Mouse (Mus musculus) myocyte (in vitro differentiated cells): Measurements from ENCODE around the gene Kmt2c. TPM values are rescaled to one million over a fixed set of nuclear protein-coding genes. Genes with fewer than 3 reads are reported as not detected.

Experiments used
- H3K27me3 ChIP-seq: one replicate; pipeline ENCODE4 v1.6.1; 2011; ENCODE audit not compliant: control insufficient read depth, insufficient read depth, insufficient read length
- H3K36me3 ChIP-seq: one replicate; pipeline ENCODE4 v1.6.1; 2011; ENCODE audit not compliant: control insufficient read depth, insufficient read depth
- H3K4me2 ChIP-seq: one replicate; pipeline ENCODE4 v1.6.1; 2011; ENCODE audit warnings: low read depth, control low read depth
- H3K4me3 ChIP-seq: one replicate; pipeline ENCODE4 v1.5.1; 2011; ENCODE audit warnings: mild to moderate bottlenecking, control low read depth, moderate library complexity
- H3K79me2 ChIP-seq: one replicate; pipeline ENCODE4 v1.6.1; 2011; ENCODE audit not compliant: control insufficient read depth, insufficient read depth
- H3ac ChIP-seq: one replicate; pipeline ENCODE4 v1.6.1; 2011; ENCODE audit not compliant: control insufficient read depth, insufficient read length
- CEBPB ChIP-seq: IDR thresholded peaks from 2 replicates; pipeline ENCODE4 v1.6.1; 2011; ENCODE audit warnings: mild to moderate bottlenecking, moderate library complexity; ENCODE audit not compliant: poor library complexity, insufficient read depth, severe bottlenecking
- E2F4 ChIP-seq: IDR thresholded peaks from one replicate; pipeline ENCODE4 v1.6.1; 2011; ENCODE audit warnings: mild to moderate bottlenecking, control low read depth, moderate library complexity; ENCODE audit not compliant: insufficient read depth
- MAX ChIP-seq: IDR thresholded peaks from one replicate; pipeline ENCODE4 v1.6.1; 2011; ENCODE audit warnings: low read depth, mild to moderate bottlenecking, control low read depth
- MYOD1 ChIP-seq, 3 experiments: IDR thresholded peaks; one replicate each; pipeline ENCODE4 v1.6.1; 2011; ENCODE audit warnings: control low read depth in 2 of 3, low read depth in 2 of 3, mild to moderate bottlenecking in 2 of 3, moderate library complexity in 1 of 3; ENCODE audit not compliant: insufficient read length in 2 of 3, control insufficient read depth in 1 of 3
- MYOG ChIP-seq, 3 experiments: IDR thresholded peaks; one replicate each; pipeline ENCODE4 v1.6.1; 2011; ENCODE audit warnings: control low read depth in 2 of 3, low read depth in 2 of 3, mild to moderate bottlenecking in 2 of 3; ENCODE audit not compliant: insufficient read length in 2 of 3, control insufficient read depth in 1 of 3, insufficient read depth in 1 of 3
- POLR2A ChIP-seq: IDR thresholded peaks from one replicate; pipeline ENCODE4 v1.6.1; 2011; ENCODE audit warnings: low read depth, mild to moderate bottlenecking, control low read depth, moderate library complexity; ENCODE audit not compliant: insufficient read length
- POLR2AphosphoS2 ChIP-seq: IDR thresholded peaks from one replicate; pipeline ENCODE4 v1.6.1; 2011; ENCODE audit warnings: low read depth, control low read depth; ENCODE audit not compliant: insufficient read length
- REST ChIP-seq: IDR thresholded peaks from one replicate; pipeline ENCODE4 v1.6.1; 2011; ENCODE audit warnings: mild to moderate bottlenecking, control low read depth, moderate library complexity; ENCODE audit not compliant: insufficient read depth, insufficient read length
- SRF ChIP-seq: IDR thresholded peaks from one replicate; pipeline ENCODE4 v1.6.1; 2011; ENCODE audit warnings: low read depth; ENCODE audit not compliant: control insufficient read depth, insufficient read length
- TCF12 ChIP-seq: IDR thresholded peaks from one replicate; pipeline ENCODE4 v1.6.1; 2011; ENCODE audit warnings: mild to moderate bottlenecking, control low read depth; ENCODE audit not compliant: poor library complexity, insufficient read depth, severe bottlenecking
- TCF3 ChIP-seq: IDR thresholded peaks from one replicate; pipeline ENCODE4 v1.6.1; 2011; ENCODE audit warnings: low read depth, control low read depth; ENCODE audit not compliant: insufficient read length
- USF1 ChIP-seq: IDR thresholded peaks from one replicate; pipeline ENCODE4 v1.6.1; 2011; ENCODE audit warnings: low read depth, mild to moderate bottlenecking, control low read depth, moderate library complexity
- polyA plus RNA-seq: library from polyadenylated mRNA; unstranded; fragments of >200 nt; fragmentation: generic; extraction: Trizol; gene quantifications from one replicate; pipeline ENCODE4 v1.2.1, GENCODE M21; 2012; ENCODE audit warnings: missing spikeins

Gene Kmt2c
- polyA plus RNA-seq, 1 experiment, result 4.1 TPM

GRCm38 (mm10) chr5:25275629-25276028 lies 223.0 kb downstream of the Kmt2c start:
- Histone ChIP-seq H3K27me3 (no peaks in the 10 kb centered on the region), H3K79me2 (no peaks in the 10 kb centered on the region), H3K36me3 (peaks cover 20% of the 10 kb centered on the region), H3ac (no peak overlapping the region), H3K4me2 (no peak overlapping the region), H3K4me3 (no peak overlapping the region)
- TF ChIP-seq MYOG (IDR thresholded peaks at IDR 0.05; ENCODE audit: control insufficient read depth in 1 of 3, insufficient read depth in 1 of 3, insufficient read length in 2 of 3, low read depth in 2 of 3) (no peak), REST (no peak), TCF3 (no peak), MYOD1 (IDR thresholded peaks at IDR 0.05; ENCODE audit: control insufficient read depth in 1 of 3, insufficient read length in 2 of 3, low read depth in 2 of 3) (no peak), USF1 (no peak), POLR2A (no peak)

GRCm38 (mm10) chr5:25268258-25268888 lies 230.2 kb downstream of the Kmt2c start:
- no peak for TF ChIP-seq TCF3
- TF ChIP-seq MYOD1 (IDR thresholded peaks at IDR 0.05; ENCODE audit: control insufficient read depth in 1 of 3, insufficient read length in 2 of 3, low read depth in 2 of 3), result no peak
- TF ChIP-seq POLR2AphosphoS2, result no peak
- no peak for TF ChIP-seq REST
- TF ChIP-seq SRF, result no peak
- no peak for TF ChIP-seq USF1
- TF ChIP-seq TCF12, result no peak
- TF ChIP-seq MYOG (IDR thresholded peaks at IDR 0.05; ENCODE audit: control insufficient read depth in 1 of 3, insufficient read depth in 1 of 3, insufficient read length in 2 of 3, low read depth in 2 of 3), result no peak
- no peak for TF ChIP-seq MAX
- TF ChIP-seq POLR2A, result no peak
- TF ChIP-seq CEBPB, result no peak
- TF ChIP-seq E2F4, result no peak
- Histone ChIP-seq H3K27me3 (no peaks in the 10 kb centered on the region), H3K36me3 (peaks cover 7% of the 10 kb centered on the region), H3K4me3 (no peak overlapping the region), H3ac (no peak overlapping the region), H3K4me2 (no peak overlapping the region), H3K79me2 (no peaks in the 10 kb centered on the region)

GRCm38 (mm10) chr5:25262266-25262665 lies 236.3 kb downstream of the Kmt2c start:
- Histone ChIP-seq H3K4me3 (no peak overlapping the region), H3K36me3 (peaks cover 12% of the 10 kb centered on the region), H3K79me2 (no peaks in the 10 kb centered on the region), H3ac (no peak overlapping the region), H3K27me3 (no peaks in the 10 kb centered on the region), H3K4me2 (no peak overlapping the region)
- TF ChIP-seq TCF3, result no peak
- no peak for TF ChIP-seq POLR2A
- no peak for TF ChIP-seq USF1
- TF ChIP-seq POLR2AphosphoS2, result no peak
- no peak for TF ChIP-seq CEBPB
- TF ChIP-seq MAX, result no peak
- no peak for TF ChIP-seq E2F4
- no peak for TF ChIP-seq MYOD1 (IDR thresholded peaks at IDR 0.05; ENCODE audit: control insufficient read depth in 1 of 3, insufficient read length in 2 of 3, low read depth in 2 of 3)
- TF ChIP-seq SRF, result no peak
- no peak for TF ChIP-seq MYOG (IDR thresholded peaks at IDR 0.05; ENCODE audit: control insufficient read depth in 1 of 3, insufficient read depth in 1 of 3, insufficient read length in 2 of 3, low read depth in 2 of 3)
- no peak for TF ChIP-seq TCF12
- TF ChIP-seq REST, result no peak

GRCm38 (mm10) chr5:25261452-25261851 lies 237.1 kb downstream of the Kmt2c start:
- no peak overlapping the region for H3K4me3 ChIP-seq
- no peak overlapping the region for H3ac ChIP-seq
- no peak overlapping the region for H3K4me2 ChIP-seq
- H3K27me3 ChIP-seq, result no peaks in the 10 kb centered on the region
- no peaks in the 10 kb centered on the region for H3K79me2 ChIP-seq
- peaks cover 12% of the 10 kb centered on the region for H3K36me3 ChIP-seq
- no peak for TF ChIP-seq TCF3
- no peak for TF ChIP-seq TCF12
- TF ChIP-seq MYOG (IDR thresholded peaks at IDR 0.05; ENCODE audit: control insufficient read depth in 1 of 3, insufficient read depth in 1 of 3, insufficient read length in 2 of 3, low read depth in 2 of 3), result no peak
- TF ChIP-seq POLR2AphosphoS2, result no peak
- no peak for TF ChIP-seq CEBPB
- TF ChIP-seq USF1, result no peak
- TF ChIP-seq MAX, result no peak
- TF ChIP-seq MYOD1 (IDR thresholded peaks at IDR 0.05; ENCODE audit: control insufficient read depth in 1 of 3, insufficient read length in 2 of 3, low read depth in 2 of 3), result no peak
- no peak for TF ChIP-seq POLR2A
- no peak for TF ChIP-seq REST
- no peak for TF ChIP-seq E2F4
- no peak for TF ChIP-seq SRF
